In genomic region chr10:80962585-80962984, GRCm38 (mm10) we compare ENCODE assay signal across 8 mouse cellular contexts. TPM values are rescaled to one million over a fixed set of nuclear protein-coding genes. Genes with fewer than 3 reads are reported as not detected.
DNase-seq lines count a peak whose midpoint lies in the region; ATAC-seq and TF ChIP-seq lines count a peak whose summit lies in the region.
"Had no signal": no experiment of that assay in that cellular context is flagged by ENCODE, and none has a peak within 500 bp of the region (broad histone marks: within the 10 kb centered on the region; RNA-seq: fewer than 3 reads in every experiment).

No protein-coding gene starts in this region.

- H3K9me3 ChIP-seq in kidney, postnatal 0 days (replicated peaks; ENCODE audit: low read length): no peaks in the 10 kb centered on the region
- H3K9me3 ChIP-seq in heart, embryonic 16.5 days (replicated peaks; ENCODE audit: control insufficient read depth, low read length): no peaks in the 10 kb centered on the region

- H3K27ac ChIP-seq in kidney, postnatal 0 days: 0 out of 2 replicates have a peak overlapping the region, but pooled peaks have one; percentile 61
- peak overlapping the region; percentile 99 for H3K27ac ChIP-seq in bone marrow macrophage, adult 2 months (ENCODE audit: insufficient read depth, low read depth, low read length)
- peak overlapping the region; percentile 91 for H3K27ac ChIP-seq in heart, embryonic 16.5 days (ENCODE audit: low read length)

- DNase-seq in kidney, postnatal 0 days (ENCODE audit: low spot score): no peak
- DNase-seq in kidney, adult 11 months: no peak
- DNase-seq in lung, postnatal 36 days: peak; percentile 70
- DNase-seq: cerebellum, adult 9-11 months had no signal

- TF ChIP-seq POLR2A in bone marrow macrophage, adult 2 months (IDR thresholded peaks at IDR 0.05; ENCODE audit: borderline replicate concordance, low read depth, low read length): no peak

- H3K36me3 ChIP-seq in kidney, postnatal 0 days (ENCODE audit: insufficient read depth, low read length): no peaks in the 10 kb centered on the region
- H3K36me3 ChIP-seq in heart, embryonic 16.5 days (ENCODE audit: control insufficient read depth, insufficient read depth): no peaks in the 10 kb centered on the region

- H3K4me2 ChIP-seq in kidney, postnatal 0 days (ENCODE audit: low read length): no peak overlapping the region
- H3K4me2 ChIP-seq in heart, embryonic 16.5 days (ENCODE audit: low read depth, low read length): no peak overlapping the region

- 78% methylated on average over 5 of the region's 5 CpGs for WGBS in kidney, postnatal 0 days
- 68% methylated on average over 5 of the region's 5 CpGs for WGBS in heart, embryonic 16.5 days

- TF ChIP-seq CTCF in kidney, postnatal 0 days (IDR thresholded peaks at IDR 0.05; ENCODE audit: low read depth): no peak
- no peak for TF ChIP-seq CTCF in bone marrow macrophage, adult 2 months (IDR thresholded peaks at IDR 0.05; ENCODE audit: low read depth, low read length)

- no peak overlapping the region for H3K9ac ChIP-seq in kidney, postnatal 0 days (ENCODE audit: low read depth, low read length)
- no peak overlapping the region for H3K9ac ChIP-seq in heart, embryonic 16.5 days (ENCODE audit: low read length)

- ATAC-seq in kidney, postnatal 0 days (replicated peaks; ENCODE audit: low FRiP score, low read depth): no peak
- no peak for ATAC-seq in heart, embryonic 16.5 days (replicated peaks; ENCODE audit: extremely low read depth, insufficient read depth, low FRiP score)
- no peak for ATAC-seq in monocyte, adult 5-6 weeks (replicated peaks; ENCODE audit: insufficient number of reproducible peaks, low FRiP score, low TSS enrichment, poor library complexity, severe bottlenecking)
- no peak for ATAC-seq in erythroid progenitor cell, adult 5-6 weeks (replicated peaks; ENCODE audit: low FRiP score, poor library complexity, severe bottlenecking)

- no peak overlapping the region for H3K4me3 ChIP-seq in kidney, postnatal 0 days (replicated peaks; ENCODE audit: low read depth, low read length)
- no peak overlapping the region for H3K4me3 ChIP-seq in bone marrow macrophage, adult 2 months (ENCODE audit: insufficient read depth, low read length)
- H3K4me3 ChIP-seq in heart, embryonic 16.5 days (ENCODE audit: low read length): no peak overlapping the region

- no peaks in the 10 kb centered on the region for H3K27me3 ChIP-seq in kidney, postnatal 0 days (ENCODE audit: insufficient read depth, low read length)
- H3K27me3 ChIP-seq in heart, embryonic 16.5 days (ENCODE audit: control insufficient read depth, insufficient read depth, low read length): no peaks in the 10 kb centered on the region

- peaks cover 11% of the 10 kb centered on the region; the same call in 1 of the 2 replicates for H3K4me1 ChIP-seq in kidney, postnatal 0 days (replicated peaks; ENCODE audit: insufficient read depth, low read length)
- peaks cover 51% of the 10 kb centered on the region for H3K4me1 ChIP-seq in bone marrow macrophage, adult 2 months (ENCODE audit: control insufficient read depth, insufficient read depth, low read length)
- H3K4me1 ChIP-seq in heart, embryonic 16.5 days (ENCODE audit: control insufficient read depth, insufficient read depth, low read length): peaks cover 46% of the 10 kb centered on the region

RNA-seq across cellular contexts. Expression of gene Gadd45b, which starts 32.7 kb away (rescaled TPM):
- polyA plus RNA-seq in kidney, postnatal 0 days (2015; fragmentation: Nextera tagmentation; extraction: Ambion mirVana): 17.4 and 20.8 TPM in 2 replicates
- polyA plus RNA-seq in bone marrow macrophage, adult 2 months (2012; ENCODE audit: insufficient read depth, insufficient read length, missing spikeins): 15.8 and 20.9 TPM in 2 replicates
- 33.6 and 34.3 TPM in 2 replicates for polyA plus RNA-seq in heart, embryonic 16.5 days (2015; fragmentation: Nextera tagmentation; extraction: Ambion mirVana)
- 18.9 to 25.8 TPM (median 22.5 TPM) in 3 replicates for total RNA-seq in monocyte, adult 5-6 weeks (2017)
- total RNA-seq in erythroid progenitor cell, adult 5-6 weeks (2015; ENCODE audit: low replicate concordance): 1.3 and 1.8 TPM in 2 replicates
- 3.6 and 9.2 TPM in 2 replicates for total RNA-seq in erythroid progenitor cell, adult 5-6 weeks (2017; ENCODE audit: low replicate concordance)

RNA-seq across cellular contexts. Expression of gene Lmnb2, which starts 44.5 kb away (rescaled TPM):
- 21.9 and 26.0 TPM in 2 replicates for polyA plus RNA-seq in kidney, postnatal 0 days (2015; fragmentation: Nextera tagmentation; extraction: Ambion mirVana)
- 18.9 and 19.5 TPM in 2 replicates for polyA plus RNA-seq in bone marrow macrophage, adult 2 months (2012; ENCODE audit: insufficient read depth, insufficient read length, missing spikeins)
- polyA plus RNA-seq in heart, embryonic 16.5 days (2015; fragmentation: Nextera tagmentation; extraction: Ambion mirVana): 27.5 and 30.0 TPM in 2 replicates
- total RNA-seq in monocyte, adult 5-6 weeks (2017): 2.3 to 8.5 TPM (median 3.8 TPM) in 3 replicates
- total RNA-seq in erythroid progenitor cell, adult 5-6 weeks (2015; ENCODE audit: low replicate concordance): 0.36 and 1.3 TPM in 2 replicates
- total RNA-seq in erythroid progenitor cell, adult 5-6 weeks (2017; ENCODE audit: low replicate concordance): 7.3 and 9.0 TPM in 2 replicates

RNA-seq across cellular contexts. Expression of gene Gng7, which starts 52.2 kb away (rescaled TPM):
- 3.4 TPM in 2 replicates for polyA plus RNA-seq in kidney, postnatal 0 days (2015; fragmentation: Nextera tagmentation; extraction: Ambion mirVana)
- polyA plus RNA-seq in bone marrow macrophage, adult 2 months (2012; ENCODE audit: insufficient read depth, insufficient read length, missing spikeins): 3.5 and 4.6 TPM in 2 replicates
- polyA plus RNA-seq in heart, embryonic 16.5 days (2015; fragmentation: Nextera tagmentation; extraction: Ambion mirVana): 1.4 TPM in 2 replicates
- 0.10 TPM in 1 of 3 replicates, not detected in the others for total RNA-seq in monocyte, adult 5-6 weeks (2017)
- not detected in 2 replicates for total RNA-seq in erythroid progenitor cell, adult 5-6 weeks (2015; ENCODE audit: low replicate concordance)
- total RNA-seq in erythroid progenitor cell, adult 5-6 weeks (2017; ENCODE audit: low replicate concordance): 0.38 and 0.90 TPM in 2 replicates
